Mouse (Mus musculus): ENCODE data around the gene Spsb1.

DNA sequence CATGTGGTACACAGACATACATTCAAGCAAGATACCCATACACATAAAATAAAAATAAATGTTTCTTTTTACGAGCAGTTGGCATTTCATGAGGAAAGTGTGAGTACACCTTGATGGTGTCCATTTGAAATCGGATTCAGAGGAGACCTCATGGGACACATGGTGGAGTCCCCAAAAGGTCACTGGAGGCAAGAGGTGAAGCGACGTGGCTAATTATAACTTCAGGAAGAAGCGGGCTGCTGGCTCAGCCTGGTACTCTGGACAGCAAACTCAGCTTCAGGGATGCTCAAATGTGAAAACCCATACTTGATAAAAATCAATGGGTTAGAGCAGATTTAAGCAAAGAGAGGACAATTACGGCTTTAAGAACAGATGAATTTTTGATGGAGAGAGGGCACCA is 33.5 kb upstream of the Spsb1 start:
- TF ChIP-seq CTCF (IDR thresholded peaks at IDR 0.05; ENCODE audit: extremely low read depth, insufficient read depth, low read length) (no peak), POLR2A (IDR thresholded peaks at IDR 0.05; ENCODE audit: extremely low read depth, insufficient read depth, low read length) (no peak)

Data from cortical plate, adult 2 months (tissue).